In the genomic region with DNA sequence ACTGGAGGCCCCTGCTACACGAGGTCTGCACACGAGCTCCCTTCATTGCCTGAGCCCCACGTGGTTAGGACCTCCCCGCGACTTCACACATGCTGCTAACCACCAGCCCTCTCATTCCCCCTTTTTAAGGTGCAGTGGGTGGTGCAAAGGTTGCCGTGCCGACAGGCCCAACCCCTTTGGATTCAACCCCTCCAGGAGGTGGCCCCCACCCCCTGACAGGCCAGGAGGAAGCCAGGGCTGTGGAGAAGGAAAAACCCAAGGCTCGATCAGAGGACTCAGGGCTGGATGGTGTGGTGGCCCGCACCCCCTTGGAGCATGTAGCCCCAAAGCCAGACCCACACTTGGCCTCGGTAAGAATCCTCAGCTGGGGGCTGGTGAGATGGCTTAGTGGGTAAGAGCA, we compare ENCODE assay signal across 19 mouse cellular contexts. TPM values are rescaled to one million over a fixed set of nuclear protein-coding genes. Genes with fewer than 3 reads are reported as not detected.
DNase-seq lines count a peak whose midpoint lies in the region; ATAC-seq lines count a peak whose summit lies in the region.
"Had no signal": no experiment of that assay in that cellular context is flagged by ENCODE, and none has a peak within 500 bp of the region (broad histone marks: within the 10 kb centered on the region; RNA-seq: fewer than 3 reads in every experiment).

No protein-coding gene starts in this region.

- H3K27ac ChIP-seq in heart, embryonic 11.5 days (ENCODE audit: low read depth, low read length): no peak overlapping the region
- H3K27ac ChIP-seq in neural tube, embryonic 12.5 days: no peak overlapping the region
- no peak overlapping the region for H3K27ac ChIP-seq in neural tube, embryonic 15.5 days (replicated peaks)
- H3K27ac ChIP-seq: embryonic facial prominence, embryonic 10.5 days; embryonic facial prominence, embryonic 12.5 days; forebrain, embryonic 13.5 days; forebrain, embryonic 15.5 days had no signal

- no peak overlapping the region for H3K9ac ChIP-seq in heart, embryonic 11.5 days (ENCODE audit: low read depth, low read length)
- H3K9ac ChIP-seq in neural tube, embryonic 12.5 days: 0 out of 2 replicates have a peak overlapping the region, but pooled peaks have one; percentile 3
- no peak overlapping the region for H3K9ac ChIP-seq in neural tube, embryonic 15.5 days (replicated peaks)
- H3K9ac ChIP-seq: embryonic facial prominence, embryonic 12.5 days; forebrain, embryonic 13.5 days; forebrain, embryonic 15.5 days; forebrain, postnatal 0 days had no signal

- no peak overlapping the region for H3K4me3 ChIP-seq in heart, embryonic 11.5 days (ENCODE audit: low read depth, low read length)
- no peak overlapping the region for H3K4me3 ChIP-seq in neural tube, embryonic 12.5 days
- no peak overlapping the region for H3K4me3 ChIP-seq in neural tube, embryonic 15.5 days (replicated peaks)
- H3K4me3 ChIP-seq: embryonic facial prominence, embryonic 10.5 days; embryonic facial prominence, embryonic 12.5 days; forebrain, embryonic 13.5 days; forebrain, embryonic 15.5 days had no signal

- no peak for ATAC-seq in heart, embryonic 11.5 days (replicated peaks; ENCODE audit: insufficient number of reproducible peaks, low FRiP score, low TSS enrichment)
- ATAC-seq in neural tube, embryonic 12.5 days (ENCODE audit: low FRiP score, low read depth): no peak
- no peak for ATAC-seq in neural tube, embryonic 15.5 days (ENCODE audit: low FRiP score)
- ATAC-seq: activated CD4-positive, CD25-positive, alpha-beta regulatory T cell, adult 4 months; forebrain, embryonic 13.5 days; forebrain, embryonic 15.5 days; forebrain, postnatal 0 days had no signal

- H3K4me1 ChIP-seq in heart, embryonic 11.5 days (ENCODE audit: control insufficient read depth, insufficient read depth, low read length): peaks cover 14% of the 10 kb centered on the region
- H3K4me1 ChIP-seq in neural tube, embryonic 12.5 days: peaks cover 19% of the 10 kb centered on the region
- peaks cover 20% of the 10 kb centered on the region for H3K4me1 ChIP-seq in neural tube, embryonic 15.5 days

- DNase-seq in heart, adult 11 months: peak; percentile 91
- DNase-seq in thymus, postnatal 14 days: no peak
- DNase-seq: adrenal gland, adult 8-10 months; adrenal gland, postnatal 14 days; adrenal gland, postnatal 36 days; cerebellum, adult 11-12 months; cerebellum, adult 2 months; cerebellum, adult 9-10 months; cerebellum, postnatal 10 days; cerebellum, postnatal 25 days; forebrain, postnatal 0 days had no signal

- H3K27me3 ChIP-seq in heart, embryonic 11.5 days (ENCODE audit: control insufficient read depth, insufficient read depth, low read length): no peaks in the 10 kb centered on the region
- no peaks in the 10 kb centered on the region for H3K27me3 ChIP-seq in neural tube, embryonic 12.5 days (replicated peaks)
- no peaks in the 10 kb centered on the region for H3K27me3 ChIP-seq in neural tube, embryonic 15.5 days (replicated peaks)
- H3K27me3 ChIP-seq: embryonic facial prominence, embryonic 12.5 days; forebrain, embryonic 13.5 days; forebrain, embryonic 15.5 days had no signal

- no peaks in the 10 kb centered on the region for H3K9me3 ChIP-seq in heart, embryonic 11.5 days (replicated peaks; ENCODE audit: control insufficient read depth, low read length)
- H3K9me3 ChIP-seq in neural tube, embryonic 12.5 days: no peaks in the 10 kb centered on the region
- H3K9me3 ChIP-seq in neural tube, embryonic 15.5 days (replicated peaks): no peaks in the 10 kb centered on the region
- H3K9me3 ChIP-seq: embryonic facial prominence, embryonic 10.5 days; embryonic facial prominence, embryonic 12.5 days; forebrain, embryonic 13.5 days; forebrain, embryonic 15.5 days had no signal

- H3K36me3 ChIP-seq in heart, embryonic 11.5 days (ENCODE audit: control insufficient read depth, insufficient read depth, low read length): peaks cover 66% of the 10 kb centered on the region
- H3K36me3 ChIP-seq in neural tube, embryonic 12.5 days: peaks cover 76% of the 10 kb centered on the region
- peaks cover 78% of the 10 kb centered on the region for H3K36me3 ChIP-seq in neural tube, embryonic 15.5 days

- 85% methylated on average over 10 of the region's 10 CpGs for WGBS in heart, embryonic 11.5 days (ENCODE audit: insufficient replicate concordance)
- 81% methylated on average over 10 of the region's 10 CpGs for WGBS in neural tube, embryonic 12.5 days
- WGBS in neural tube, embryonic 15.5 days: 85% methylated on average over 10 of the region's 10 CpGs

- H3K4me2 ChIP-seq in heart, embryonic 11.5 days: no peak overlapping the region
- H3K4me2 ChIP-seq in neural tube, embryonic 12.5 days (replicated peaks): no peak overlapping the region
- H3K4me2 ChIP-seq in neural tube, embryonic 15.5 days: no peak overlapping the region
- H3K4me2 ChIP-seq: embryonic facial prominence, embryonic 12.5 days; forebrain, embryonic 13.5 days; forebrain, embryonic 15.5 days had no signal

RNA-seq across cellular contexts. Expression of gene Usp19, which starts 4.5 kb away (rescaled TPM):
- 48.9 and 57.4 TPM in 2 replicates for polyA plus RNA-seq in heart, embryonic 11.5 days (2014; fragmentation: Nextera tagmentation; extraction: Ambion mirVana)
- polyA plus RNA-seq in neural tube, embryonic 12.5 days (2016; fragmentation: Nextera tagmentation; extraction: Ambion mirVana): 104 TPM in 2 replicates
- 66.1 and 68.0 TPM in 2 replicates for polyA plus RNA-seq in neural tube, embryonic 15.5 days (2015; fragmentation: Nextera tagmentation; extraction: Ambion mirVana)

RNA-seq across cellular contexts. Expression of gene Qars, which starts 12.6 kb away (rescaled TPM):
- 86.7 and 89.6 TPM in 2 replicates for polyA plus RNA-seq in heart, embryonic 11.5 days (2014; fragmentation: Nextera tagmentation; extraction: Ambion mirVana)
- 86.9 and 89.9 TPM in 2 replicates for polyA plus RNA-seq in neural tube, embryonic 12.5 days (2016; fragmentation: Nextera tagmentation; extraction: Ambion mirVana)
- polyA plus RNA-seq in neural tube, embryonic 15.5 days (2015; fragmentation: Nextera tagmentation; extraction: Ambion mirVana): 58.1 and 78.1 TPM in 2 replicates

RNA-seq across cellular contexts. Expression of gene Lamb2, which starts 15.4 kb away (rescaled TPM):
- polyA plus RNA-seq in heart, embryonic 11.5 days (2014; fragmentation: Nextera tagmentation; extraction: Ambion mirVana): 22.7 and 30.4 TPM in 2 replicates
- 28.6 and 29.4 TPM in 2 replicates for polyA plus RNA-seq in neural tube, embryonic 12.5 days (2016; fragmentation: Nextera tagmentation; extraction: Ambion mirVana)
- 17.5 and 18.8 TPM in 2 replicates for polyA plus RNA-seq in neural tube, embryonic 15.5 days (2015; fragmentation: Nextera tagmentation; extraction: Ambion mirVana)

RNA-seq across cellular contexts. Expression of gene Qrich1, which starts 21.7 kb away (rescaled TPM):
- polyA plus RNA-seq in heart, embryonic 11.5 days (2014; fragmentation: Nextera tagmentation; extraction: Ambion mirVana): 103 and 109 TPM in 2 replicates
- polyA plus RNA-seq in neural tube, embryonic 12.5 days (2016; fragmentation: Nextera tagmentation; extraction: Ambion mirVana): 162 and 164 TPM in 2 replicates
- polyA plus RNA-seq in neural tube, embryonic 15.5 days (2015; fragmentation: Nextera tagmentation; extraction: Ambion mirVana): 111 and 114 TPM in 2 replicates

RNA-seq across cellular contexts. Expression of gene Klhdc8b, which starts 33.5 kb away (rescaled TPM):
- polyA plus RNA-seq in heart, embryonic 11.5 days (2014; fragmentation: Nextera tagmentation; extraction: Ambion mirVana): 58.1 and 71.8 TPM in 2 replicates
- polyA plus RNA-seq in neural tube, embryonic 12.5 days (2016; fragmentation: Nextera tagmentation; extraction: Ambion mirVana): 51.1 and 63.4 TPM in 2 replicates
- polyA plus RNA-seq in neural tube, embryonic 15.5 days (2015; fragmentation: Nextera tagmentation; extraction: Ambion mirVana): 58.4 and 59.8 TPM in 2 replicates
